ENCODE assay signal across 24 mouse cellular contexts in genomic region chr3:103463760-103464159, GRCm38 (mm10).
DNase-seq lines count a peak whose midpoint lies in the region; ATAC-seq and TF ChIP-seq lines count a peak whose summit lies in the region.
"Had no signal": no experiment of that assay in that cellular context is flagged by ENCODE, and none has a peak within 500 bp of the region (broad histone marks: within the 10 kb centered on the region; RNA-seq: fewer than 3 reads in every experiment).

No protein-coding gene starts in this region.

- no peak overlapping the region for H3K9ac ChIP-seq in forebrain, embryonic 15.5 days (replicated peaks)
- no peak overlapping the region for H3K9ac ChIP-seq in forebrain, embryonic 12.5 days
- H3K9ac ChIP-seq in lung, embryonic 15.5 days, result no peak overlapping the region
- no peak overlapping the region for H3K9ac ChIP-seq in forebrain, embryonic 16.5 days (replicated peaks; ENCODE audit: low read depth, low read length)
- no peak overlapping the region for H3K9ac ChIP-seq in liver, embryonic 11.5 days (ENCODE audit: low read depth, low read length)
- H3K9ac ChIP-seq: embryonic facial prominence, embryonic 12.5 days; embryonic facial prominence, embryonic 15.5 days; hindbrain, embryonic 13.5 days; intestine, embryonic 15.5 days had no signal

- 21% methylated on average over 4 of the region's 4 CpGs for WGBS in forebrain, embryonic 15.5 days
- 32% methylated on average over 4 of the region's 4 CpGs for WGBS in forebrain, embryonic 12.5 days
- 40% methylated on average over 4 of the region's 4 CpGs for WGBS in lung, embryonic 15.5 days
- 11% methylated on average over 4 of the region's 4 CpGs for WGBS in forebrain, embryonic 16.5 days
- WGBS in liver, embryonic 11.5 days, result 36% methylated on average over 4 of the region's 4 CpGs

- 0 out of 2 replicates have a peak overlapping the region, but pooled peaks have one; percentile 1 for H3K27ac ChIP-seq in forebrain, embryonic 15.5 days (replicated peaks)
- H3K27ac ChIP-seq in forebrain, embryonic 12.5 days, result no peak overlapping the region
- peak overlapping the region; percentile 45; the same call in 1 of the 2 replicates for H3K27ac ChIP-seq in lung, embryonic 15.5 days
- H3K27ac ChIP-seq in forebrain, embryonic 16.5 days (ENCODE audit: low read length), result peak overlapping the region; percentile 54; the same call in 1 of the 2 replicates
- no peak overlapping the region for H3K27ac ChIP-seq in liver, embryonic 11.5 days (ENCODE audit: low read depth, low read length)
- H3K27ac ChIP-seq: embryonic facial prominence, embryonic 12.5 days; embryonic facial prominence, embryonic 15.5 days; hindbrain, embryonic 10.5 days; hindbrain, embryonic 13.5 days; intestine, embryonic 15.5 days had no signal

- H3K4me3 ChIP-seq in forebrain, embryonic 15.5 days, result no peak overlapping the region
- no peak overlapping the region for H3K4me3 ChIP-seq in forebrain, embryonic 12.5 days (replicated peaks)
- H3K4me3 ChIP-seq in lung, embryonic 15.5 days, result no peak overlapping the region
- no peak overlapping the region for H3K4me3 ChIP-seq in forebrain, embryonic 16.5 days (replicated peaks; ENCODE audit: low read length)
- no peak overlapping the region for H3K4me3 ChIP-seq in liver, embryonic 11.5 days (ENCODE audit: low read depth, low read length)
- H3K4me3 ChIP-seq: embryonic facial prominence, embryonic 12.5 days; embryonic facial prominence, embryonic 15.5 days; hindbrain, embryonic 10.5 days; hindbrain, embryonic 13.5 days; intestine, embryonic 15.5 days had no signal

- no peaks in the 10 kb centered on the region for H3K36me3 ChIP-seq in forebrain, embryonic 15.5 days
- no peaks in the 10 kb centered on the region for H3K36me3 ChIP-seq in forebrain, embryonic 12.5 days (replicated peaks)
- H3K36me3 ChIP-seq in lung, embryonic 15.5 days, result no peaks in the 10 kb centered on the region
- no peaks in the 10 kb centered on the region for H3K36me3 ChIP-seq in forebrain, embryonic 16.5 days (ENCODE audit: control insufficient read depth, insufficient read depth)
- H3K36me3 ChIP-seq in liver, embryonic 11.5 days (ENCODE audit: control insufficient read depth, insufficient read depth, low read length), result no peaks in the 10 kb centered on the region
- H3K36me3 ChIP-seq: embryonic facial prominence, embryonic 12.5 days; embryonic facial prominence, embryonic 15.5 days; hindbrain, embryonic 10.5 days; hindbrain, embryonic 13.5 days; intestine, embryonic 15.5 days had no signal

- H3K4me2 ChIP-seq in forebrain, embryonic 15.5 days (replicated peaks), result no peak overlapping the region
- no peak overlapping the region for H3K4me2 ChIP-seq in forebrain, embryonic 12.5 days
- H3K4me2 ChIP-seq in lung, embryonic 15.5 days, result no peak overlapping the region
- H3K4me2 ChIP-seq in forebrain, embryonic 16.5 days (ENCODE audit: low read length), result no peak overlapping the region
- H3K4me2 ChIP-seq in liver, embryonic 11.5 days, result no peak overlapping the region
- H3K4me2 ChIP-seq: embryonic facial prominence, embryonic 12.5 days; embryonic facial prominence, embryonic 15.5 days; heart, embryonic 11.5 days; hindbrain, embryonic 13.5 days; intestine, embryonic 15.5 days had no signal

- no peaks in the 10 kb centered on the region for H3K27me3 ChIP-seq in forebrain, embryonic 15.5 days
- H3K27me3 ChIP-seq in forebrain, embryonic 12.5 days, result 0 out of 2 replicates have a peak, but pooled peaks cover 5% of the 10 kb centered on the region
- H3K27me3 ChIP-seq in lung, embryonic 15.5 days, result no peaks in the 10 kb centered on the region
- H3K27me3 ChIP-seq in forebrain, embryonic 16.5 days (replicated peaks; ENCODE audit: control insufficient read depth, insufficient read depth, low read length), result no peaks in the 10 kb centered on the region
- H3K27me3 ChIP-seq in liver, embryonic 11.5 days (replicated peaks; ENCODE audit: control insufficient read depth, insufficient read depth, low read length), result no peaks in the 10 kb centered on the region
- H3K27me3 ChIP-seq: embryonic facial prominence, embryonic 12.5 days; embryonic facial prominence, embryonic 15.5 days; hindbrain, embryonic 13.5 days; intestine, embryonic 15.5 days had no signal

- H3K9me3 ChIP-seq in forebrain, embryonic 15.5 days, result no peaks in the 10 kb centered on the region
- no peaks in the 10 kb centered on the region for H3K9me3 ChIP-seq in forebrain, embryonic 12.5 days
- no peaks in the 10 kb centered on the region for H3K9me3 ChIP-seq in lung, embryonic 15.5 days
- no peaks in the 10 kb centered on the region for H3K9me3 ChIP-seq in forebrain, embryonic 16.5 days (ENCODE audit: control insufficient read depth, low read length)
- H3K9me3 ChIP-seq in liver, embryonic 11.5 days (ENCODE audit: control insufficient read depth, low read length), result no peaks in the 10 kb centered on the region
- H3K9me3 ChIP-seq: embryonic facial prominence, embryonic 12.5 days; embryonic facial prominence, embryonic 15.5 days; hindbrain, embryonic 10.5 days; hindbrain, embryonic 13.5 days; intestine, embryonic 15.5 days had no signal

- TF ChIP-seq POLR2A in brain, embryonic 14.5 days (IDR thresholded peaks at IDR 0.05; ENCODE audit: borderline replicate concordance, extremely low read depth, insufficient read depth, insufficient read length, poor library complexity, severe bottlenecking), result no peak

- ATAC-seq in forebrain, embryonic 15.5 days (replicated peaks), result 0 out of 2 replicates have a peak, but pooled peaks have one; percentile 13
- no peak for ATAC-seq in forebrain, embryonic 12.5 days (ENCODE audit: low FRiP score)
- ATAC-seq in lung, embryonic 15.5 days (ENCODE audit: borderline replicate concordance, extremely low read depth, low FRiP score, low TSS enrichment), result no peak
- ATAC-seq in forebrain, embryonic 16.5 days, result peak; percentile 70
- ATAC-seq in liver, embryonic 11.5 days (replicated peaks; ENCODE audit: low FRiP score), result no peak
- ATAC-seq: CD4-positive, CD25-positive, alpha-beta regulatory T cell, adult 4 months; intestine, embryonic 15.5 days had no signal

- no peak for TF ChIP-seq CTCF in brain, embryonic 14.5 days (IDR thresholded peaks at IDR 0.05; ENCODE audit: borderline replicate concordance, extremely low read depth, insufficient read depth, insufficient read length)

- peaks cover 25% of the 10 kb centered on the region for H3K4me1 ChIP-seq in forebrain, embryonic 15.5 days
- H3K4me1 ChIP-seq in forebrain, embryonic 12.5 days, result peaks cover 27% of the 10 kb centered on the region
- H3K4me1 ChIP-seq in lung, embryonic 15.5 days, result peaks cover 38% of the 10 kb centered on the region
- H3K4me1 ChIP-seq in forebrain, embryonic 16.5 days (replicated peaks; ENCODE audit: control insufficient read depth, insufficient read depth, low read length), result peaks cover 14% of the 10 kb centered on the region
- peaks cover 6% of the 10 kb centered on the region; the same call in 1 of the 2 replicates for H3K4me1 ChIP-seq in liver, embryonic 11.5 days (replicated peaks; ENCODE audit: control insufficient read depth, insufficient read depth, low read length)

- DNase-seq in lung, postnatal 36 days, result no peak
- peak; percentile 55 for DNase-seq in brain, embryonic 14.5 days (ENCODE audit: low read depth)
- no peak for DNase-seq in adrenal gland, postnatal 10 days
- no peak for DNase-seq in liver, embryonic 11.5 days (ENCODE audit: low spot score)
- DNase-seq: adrenal gland, adult 2 months; adrenal gland, postnatal 36 days; cerebellum, adult 11 months; cerebellum, adult 2 months; cerebellum, adult 9-11 months; cerebellum, postnatal 25 days; gastrocnemius, postnatal 10 days; gastrocnemius, postnatal 36 days; heart, postnatal 36 days had no signal

Comparison
In these comparisons a context has a peak if more than half of its experiments do, and no peak if none do; other contexts are left out.
1. ATAC-seq: peak in forebrain, embryonic 15.5 days (single experiment) and forebrain, embryonic 16.5 days (single experiment); none in forebrain, embryonic 12.5 days (single experiment), lung, embryonic 15.5 days (single experiment) and liver, embryonic 11.5 days (single experiment).
2. H3K27ac ChIP-seq: peak in forebrain, embryonic 15.5 days (single experiment), lung, embryonic 15.5 days (single experiment) and forebrain, embryonic 16.5 days (single experiment); none in forebrain, embryonic 12.5 days (single experiment) and liver, embryonic 11.5 days (single experiment).